Mouse (Mus musculus) gastrocnemius, postnatal 4 days (tissue): ENCODE results near the gene Emc3. TPM values are rescaled to one million over a fixed set of nuclear protein-coding genes. Genes with fewer than 3 reads are reported as not detected.
A peak's percentile ranks its signal among the peaks of the same experiment; 100 is the strongest.

Experiments
- DNase-seq, 2 experiments: peaks; one replicate each; pipeline ENCODE4 v3.0.0; 2021 to 2022; ENCODE audit warnings: low spot score in 2 of 2, mixed read lengths in 2 of 2
- total RNA-seq, 2 experiments: library from RNA; stranded (reverse); gene quantifications; 2 replicates each; pipeline ENCODE4 v1.2.3; 2021

The Emc3 gene
- total RNA-seq, 2 experiments from 2014 or later: 50.9 to 54.5 TPM

DNA sequence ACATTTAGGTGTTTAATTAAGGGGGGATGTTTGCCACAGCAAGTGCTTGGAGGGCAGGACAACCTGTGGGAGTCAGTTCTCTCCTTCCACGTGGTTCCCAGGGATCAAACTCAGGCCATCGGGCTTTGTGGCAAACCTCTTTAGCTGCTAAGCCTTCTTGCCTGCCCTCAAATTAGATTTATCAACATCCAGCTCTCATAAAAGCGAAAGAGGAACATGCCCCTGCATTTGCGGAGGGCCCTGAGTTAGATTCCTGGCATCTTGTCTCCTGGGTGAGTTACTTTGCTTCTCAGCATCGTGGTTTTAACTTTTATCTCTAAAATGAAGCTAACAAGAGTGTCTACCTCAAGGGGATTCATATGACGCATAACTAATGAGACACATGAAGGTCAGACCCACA is 32.1 kb downstream of the Emc3 start:
- DNase-seq: no peak

- DNase-seq: no peak
These were observed 36.3 kb downstream of the Emc3 start for GRCm38 (mm10) chr6:113495071-113495675.

DNA sequence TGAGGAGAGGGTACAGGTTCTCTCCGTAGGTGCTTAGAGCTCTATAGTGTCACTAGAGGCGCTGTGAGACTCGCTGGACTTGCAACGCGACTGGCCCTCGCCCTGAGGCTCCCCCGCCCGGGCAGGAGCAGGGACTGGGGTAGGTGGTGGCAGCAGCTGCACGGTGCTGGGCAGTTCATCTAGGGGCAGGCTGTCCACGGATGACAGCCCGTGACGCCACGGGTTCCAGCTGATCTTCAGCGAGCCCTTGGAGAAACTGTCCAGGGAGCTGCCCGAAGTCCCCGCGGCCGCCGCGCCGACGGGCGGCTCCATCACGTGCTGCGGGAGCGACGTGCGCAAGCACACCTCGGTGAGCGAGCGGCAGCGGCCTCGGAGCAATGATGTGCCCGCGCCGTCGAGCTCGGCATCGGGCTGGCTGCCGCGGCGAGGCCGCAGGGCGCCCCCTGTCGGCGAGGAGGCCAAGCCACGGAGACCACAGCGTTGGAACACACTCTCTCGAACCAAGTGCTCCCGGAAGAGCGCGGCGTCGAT is 37.1 kb downstream of the Emc3 start:
- peak; percentile 72 to 83 for DNase-seq

DNA sequence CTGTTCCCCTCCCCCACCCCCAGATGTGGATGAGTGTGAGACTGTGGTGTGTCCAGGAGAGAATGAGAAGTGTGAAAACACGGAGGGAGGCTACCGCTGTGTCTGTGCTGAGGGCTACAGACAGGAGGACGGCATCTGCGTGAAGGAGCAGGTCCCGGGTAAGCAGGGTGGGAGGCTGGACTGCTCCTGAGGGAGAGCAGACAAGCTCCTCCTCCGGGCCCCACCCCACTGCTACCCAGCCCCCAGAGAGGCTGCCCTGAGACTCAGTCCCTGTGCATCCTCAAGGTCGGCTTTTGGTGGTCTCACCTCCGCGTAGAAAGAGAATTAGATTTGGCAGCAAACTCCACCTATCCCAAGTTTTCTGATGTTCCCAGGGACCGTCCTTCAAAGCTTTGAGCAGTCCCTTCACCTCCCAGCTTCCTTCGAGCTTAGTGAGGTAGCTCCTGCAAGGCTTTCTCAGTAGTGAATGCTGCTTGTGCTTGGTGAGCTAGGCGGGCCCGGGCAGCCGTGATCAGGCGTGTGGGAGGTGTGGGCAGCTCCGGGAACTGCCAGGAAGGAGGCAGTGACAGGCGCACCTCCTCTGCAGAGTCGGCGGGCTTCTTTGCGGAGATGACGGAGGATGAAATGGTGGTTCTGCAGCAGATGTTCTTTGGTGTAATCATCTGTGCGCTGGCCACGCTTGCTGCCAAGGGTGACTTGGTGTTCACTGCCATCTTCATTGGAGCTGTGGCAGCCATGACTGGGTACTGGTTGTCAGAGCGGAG is 39.2 kb downstream of the Emc3 start:
- DNase-seq: no peak

DNA sequence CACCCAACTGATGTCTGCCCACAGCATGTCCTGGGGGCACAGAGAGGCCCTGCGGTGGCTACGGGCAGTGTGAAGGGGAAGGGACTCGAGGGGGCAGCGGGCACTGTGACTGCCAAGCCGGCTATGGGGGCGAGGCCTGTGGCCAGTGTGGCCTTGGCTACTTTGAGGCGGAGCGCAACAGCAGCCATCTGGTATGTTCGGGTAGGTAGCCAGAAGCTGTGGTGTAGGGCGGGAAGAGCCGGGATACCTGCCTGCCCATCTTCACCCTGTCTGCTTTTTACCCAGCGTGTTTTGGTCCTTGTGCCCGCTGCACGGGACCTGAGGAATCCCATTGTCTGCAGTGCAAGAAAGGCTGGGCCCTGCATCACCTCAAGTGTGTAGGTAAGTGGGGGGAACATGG is 42.0 kb downstream of the Emc3 start:
- no peak for DNase-seq

GRCm38 (mm10) chr6:113487125-113487576 is 44.3 kb downstream of the Emc3 start:
- no peak for DNase-seq

- no peak for DNase-seq
These were observed 47.7 kb downstream of the Emc3 start for GRCm38 (mm10) chr6:113483729-113484128.

DNA sequence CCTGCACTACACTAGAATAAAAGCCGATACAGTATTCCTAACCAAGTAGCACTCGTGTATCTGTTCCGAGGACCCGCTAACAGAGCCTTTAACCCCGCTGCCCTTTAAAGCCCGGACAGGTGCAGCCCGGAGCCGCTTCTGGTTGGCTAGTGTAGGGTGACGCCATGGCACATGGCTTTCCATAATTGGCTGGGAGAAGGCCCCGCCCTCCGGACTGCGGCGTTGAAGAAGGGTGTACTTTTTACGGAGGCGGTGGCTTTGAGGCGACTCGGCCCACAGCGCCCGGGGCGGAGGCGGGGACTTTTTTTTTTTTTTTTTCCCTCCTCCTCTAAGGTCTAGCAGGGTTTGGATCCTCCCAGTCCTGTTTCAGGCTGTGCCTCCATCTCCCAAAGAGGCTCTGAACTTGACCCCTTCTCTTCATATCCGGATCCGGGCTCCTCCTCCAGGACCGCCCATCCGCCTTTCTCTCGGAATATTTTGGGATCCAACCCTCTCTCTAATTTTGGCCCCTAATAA is 48.3 kb downstream of the Emc3 start, which contains the start of gene Creld1:
Gene Creld1 (plus strand): TSS at position 198 of the 516 bp plus-strand sequence.
- DNase-seq: peak; percentile 72 to 91

- no peak for DNase-seq
These were observed 48.9 kb downstream of the Emc3 start for GRCm38 (mm10) chr6:113482477-113483099.

DNA sequence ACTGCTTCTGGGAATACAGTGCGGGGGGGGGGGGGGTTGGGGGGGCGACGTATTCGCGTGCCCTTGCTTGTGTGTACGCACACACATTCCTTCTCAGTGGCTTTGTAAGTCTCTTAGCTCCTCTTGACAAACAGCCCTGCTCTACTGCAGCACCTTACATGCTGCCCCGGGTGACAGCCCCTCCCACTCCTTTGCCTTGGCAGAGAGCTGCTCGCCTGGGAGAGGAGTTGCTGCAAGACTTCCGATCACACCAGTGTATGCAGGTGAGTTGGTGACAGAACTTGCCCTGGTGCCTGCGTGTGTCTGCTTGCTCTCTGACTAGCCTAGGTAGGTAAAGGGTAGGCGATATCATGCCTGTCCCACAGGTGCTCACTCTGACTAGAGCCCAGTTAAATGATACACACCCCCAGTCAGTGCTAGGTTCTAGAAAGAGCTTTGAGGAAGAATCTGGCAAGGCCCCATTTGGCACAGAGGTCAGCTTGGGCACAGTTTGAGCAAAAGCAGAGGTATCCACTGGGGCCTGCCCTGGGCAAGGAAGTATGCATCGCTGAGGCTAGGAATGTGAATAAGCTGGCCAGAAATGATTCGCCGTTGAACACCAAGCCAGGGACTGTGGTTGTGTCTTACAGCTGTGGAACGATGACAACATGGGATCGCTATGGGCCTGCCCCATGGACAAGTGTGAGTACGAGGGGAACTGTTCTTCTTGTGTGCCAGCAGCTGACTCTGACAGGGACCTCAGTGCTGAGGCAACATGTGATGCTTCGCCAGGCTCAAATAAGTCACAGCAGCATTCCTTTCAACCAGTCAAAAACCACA is 50.7 kb downstream of the Emc3 start:
- no peak for DNase-seq

DNA sequence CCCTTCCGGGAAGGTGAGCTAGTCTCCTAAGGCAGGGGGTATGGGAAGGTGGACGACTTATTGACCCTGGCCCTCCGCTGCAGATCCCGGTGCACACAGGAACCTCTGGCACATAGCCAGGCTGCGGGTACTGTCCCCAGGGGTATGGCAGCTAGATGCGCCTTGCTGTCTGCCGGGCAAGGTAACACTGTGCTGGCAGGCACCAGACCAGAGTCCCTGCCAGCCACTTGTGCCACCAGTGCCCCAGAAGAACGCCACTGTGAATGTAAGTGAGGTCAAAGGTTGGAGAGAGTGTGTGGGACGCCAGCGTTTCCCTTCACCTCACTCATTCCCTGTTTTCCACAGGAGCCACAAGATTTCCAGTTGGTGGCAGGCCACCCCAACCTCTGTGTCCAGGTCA is 52.5 kb downstream of the Emc3 start:
- no peak for DNase-seq

DNA sequence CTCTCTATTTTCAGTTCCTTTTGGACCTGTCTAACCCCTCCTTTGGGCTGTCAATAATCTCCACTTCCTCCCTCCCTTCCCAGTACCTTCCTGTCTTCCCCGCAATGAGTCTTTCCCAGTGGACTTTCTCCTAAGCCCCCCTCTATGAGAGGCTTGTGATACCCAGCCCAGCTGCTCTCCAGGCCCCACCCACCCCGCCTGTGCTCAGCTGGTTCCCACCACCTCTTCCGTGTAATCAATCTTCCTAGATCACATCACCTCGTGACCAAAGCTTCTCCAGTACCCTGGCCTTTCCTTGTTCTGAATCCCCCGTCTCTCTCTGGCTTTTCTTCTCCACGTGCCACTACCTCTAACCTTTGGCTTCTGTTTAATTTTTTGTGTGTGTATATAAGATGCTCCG is 54.1 kb downstream of the Emc3 start:
- DNase-seq: no peak

- no peak for DNase-seq
These were observed 57.7 kb downstream of the Emc3 start for GRCm38 (mm10) chr6:113473715-113474114.

- DNase-seq: no peak
These were observed 58.2 kb downstream of the Emc3 start for GRCm38 (mm10) chr6:113473246-113473645.

GRCm38 (mm10) chr6:113472061-113472460 is 59.4 kb downstream of the Emc3 start:
- no peak for DNase-seq

- DNase-seq: peak in 1 of 2 experiments; percentile 69
These were observed 60.0 kb downstream of the Emc3 start, which contains the start of gene Il17rc for GRCm38 (mm10) chr6:113471297-113471936. Gene Il17rc (plus strand): TSS chr6:113471427.

DNA sequence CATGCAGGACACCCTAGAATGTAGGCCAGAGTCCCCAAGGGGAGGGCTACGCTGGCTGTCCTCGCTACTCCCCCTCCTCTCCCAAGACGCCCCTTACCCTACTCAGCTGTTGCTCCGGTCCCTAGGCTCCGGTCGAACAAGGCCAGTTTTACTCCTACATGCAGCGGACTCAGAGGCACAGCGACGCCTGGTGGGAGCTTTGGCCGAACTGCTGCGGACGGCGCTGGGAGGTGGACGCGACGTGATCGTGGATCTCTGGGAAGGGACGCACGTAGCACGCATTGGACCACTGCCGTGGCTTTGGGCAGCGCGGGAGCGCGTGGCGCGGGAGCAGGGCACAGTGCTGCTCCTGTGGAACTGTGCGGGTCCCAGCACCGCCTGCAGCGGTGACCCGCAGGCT is 62.0 kb downstream of the Emc3 start:
- DNase-seq: peak; percentile 67 to 79

- DNase-seq: peak in 1 of 2 experiments; percentile 67
These were observed 62.4 kb downstream of the Emc3 start for GRCm38 (mm10) chr6:113469021-113469420.

DNA sequence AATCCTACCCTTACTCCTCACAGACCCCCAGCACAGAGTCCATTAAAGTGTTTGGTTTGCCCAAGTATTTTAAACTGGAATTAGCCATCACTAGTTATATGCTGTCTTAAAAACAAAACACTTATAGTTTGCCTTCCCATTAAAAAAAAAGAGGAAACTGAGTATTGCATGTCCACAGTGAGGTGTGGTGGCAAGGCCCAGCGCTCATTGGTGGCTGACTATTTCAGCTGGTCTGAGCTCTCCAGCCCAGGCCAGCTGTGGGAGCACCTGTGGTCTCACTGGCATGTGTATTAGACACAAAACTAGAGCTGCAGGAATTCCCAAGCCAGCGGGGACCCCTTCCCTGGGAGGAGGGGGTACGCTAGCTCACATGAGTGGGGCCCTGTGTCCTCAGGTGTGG is 62.9 kb downstream of the Emc3 start:
- no peak for DNase-seq

- peak in 1 of 2 experiments; percentile 33 for DNase-seq
These were observed 65.8 kb downstream of the Emc3 start for GRCm38 (mm10) chr6:113465602-113466001.
